Mouse (Mus musculus) C2C12 (cell line): Measurements from ENCODE around the gene Mapk6. TPM values are rescaled to one million over a fixed set of nuclear protein-coding genes. Genes with fewer than 3 reads are reported as not detected.

Source experiments
- H3K27me3 ChIP-seq: one replicate; pipeline ENCODE4 v1.6.1; 2011; ENCODE audit not compliant: control insufficient read depth, insufficient read depth, insufficient read length
- H3K36me3 ChIP-seq: one replicate; pipeline ENCODE4 v1.6.1; 2011; ENCODE audit not compliant: control insufficient read depth, insufficient read depth
- H3K4me3 ChIP-seq: one replicate; pipeline ENCODE4 v1.5.1; 2011; ENCODE audit warnings: mild to moderate bottlenecking, control low read depth; ENCODE audit not compliant: poor library complexity, insufficient read depth, severe bottlenecking
- H3K79me2 ChIP-seq: one replicate; pipeline ENCODE4 v1.6.1; 2011; ENCODE audit not compliant: control insufficient read depth, insufficient read depth
- H3K79me3 ChIP-seq: one replicate; pipeline ENCODE4 v1.6.1; 2011; ENCODE audit warnings: low read depth, control low read depth
- H3ac ChIP-seq: one replicate; pipeline ENCODE3; 2011; ENCODE audit warnings: low read depth; ENCODE audit not compliant: control insufficient read depth, insufficient read length
- CEBPB ChIP-seq: IDR thresholded peaks from one replicate; pipeline ENCODE4 v1.6.1; 2011; ENCODE audit warnings: low read depth, mild to moderate bottlenecking, control low read depth, moderate library complexity
- CTCF ChIP-seq: IDR thresholded peaks from one replicate; pipeline ENCODE4 v1.5.1; 2011; ENCODE audit not compliant: control insufficient read depth, insufficient read depth, insufficient read length
- FOSL1 ChIP-seq: IDR thresholded peaks from one replicate; pipeline ENCODE4 v1.8.0; 2011; ENCODE audit warnings: mild to moderate bottlenecking, low read length; ENCODE audit not compliant: poor library complexity, insufficient read depth, severe bottlenecking
- MAX ChIP-seq: IDR thresholded peaks from one replicate; pipeline ENCODE4 v1.6.1; 2011; ENCODE audit warnings: mild to moderate bottlenecking, control low read depth
- MYOD1 ChIP-seq: IDR thresholded peaks from one replicate; pipeline ENCODE4 v1.6.1; 2011; ENCODE audit warnings: low read depth; ENCODE audit not compliant: control insufficient read depth, insufficient read length
- MYOG ChIP-seq: IDR thresholded peaks from one replicate; pipeline ENCODE4 v1.6.1; 2011; ENCODE audit not compliant: control insufficient read depth, insufficient read length; ENCODE audit errors: extremely low read depth
- USF1 ChIP-seq: IDR thresholded peaks from one replicate; pipeline ENCODE4 v1.6.1; 2011; ENCODE audit warnings: low read depth, mild to moderate bottlenecking, control low read depth, moderate library complexity
- polyA plus RNA-seq: library from polyadenylated mRNA; unstranded; fragments of >200 nt; fragmentation: generic; extraction: Trizol; gene quantifications from one replicate; pipeline ENCODE4 v1.2.1, GENCODE M21; 2012; ENCODE audit warnings: missing spikeins

The Mapk6 gene
- polyA plus RNA-seq, 1 experiment: 44.8 TPM

DNA sequence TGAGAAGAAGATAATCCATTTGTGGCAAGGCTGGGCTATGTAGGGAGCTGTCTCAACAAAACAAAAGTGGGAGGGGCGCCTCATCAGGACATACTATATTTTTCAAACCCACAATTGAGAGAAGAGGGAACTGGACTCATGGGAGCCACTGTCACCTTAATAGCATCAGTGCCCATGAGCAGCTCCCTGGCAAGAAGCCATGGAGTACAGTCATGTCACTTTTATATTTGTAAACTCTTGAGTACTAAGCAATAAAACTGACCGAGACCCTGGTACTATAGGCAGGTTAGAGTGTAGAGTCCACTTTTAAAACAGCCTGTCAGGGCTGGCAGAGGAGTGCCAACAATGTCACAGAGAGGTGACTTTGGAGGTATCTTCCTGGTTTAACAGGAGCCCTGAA lies 3.7 kb downstream of the Mapk6 start:
- Histone ChIP-seq H3ac (no peak overlapping the region), H3K36me3 (no peaks in the 10 kb centered on the region), H3K27me3 (no peaks in the 10 kb centered on the region), H3K79me2 (peaks cover 83% of the 10 kb centered on the region), H3K79me3 (peaks cover 80% of the 10 kb centered on the region), H3K4me3 (no peak overlapping the region)
- no peak for TF ChIP-seq MAX
- TF ChIP-seq USF1: no peak
- no peak for TF ChIP-seq MYOG
- TF ChIP-seq CTCF: no peak
- TF ChIP-seq MYOD1: no peak
- TF ChIP-seq FOSL1: no peak
- no peak for TF ChIP-seq CEBPB

DNA sequence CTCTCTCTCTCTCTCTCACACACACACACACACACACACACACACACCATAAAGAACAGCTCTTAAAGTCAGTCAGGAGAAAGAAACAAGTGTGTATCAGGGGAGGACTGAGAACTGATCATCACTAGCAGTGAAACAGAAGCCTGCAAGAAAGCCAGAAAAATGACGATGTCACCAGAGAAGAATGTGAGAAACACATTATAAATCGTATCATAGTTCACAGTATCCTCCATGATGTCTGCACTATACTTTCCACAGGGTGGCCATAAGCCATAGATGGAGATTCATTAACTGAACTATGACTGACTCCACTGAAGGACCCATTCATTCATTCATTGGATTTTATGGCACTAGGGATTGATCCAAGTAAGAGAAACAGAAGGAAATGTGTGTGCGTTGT lies 6.3 kb downstream of the Mapk6 start:
- TF ChIP-seq MYOG (no peak), CTCF (no peak), MAX (no peak), FOSL1 (no peak), USF1 (no peak), MYOD1 (no peak), CEBPB (no peak)
- Histone ChIP-seq H3K79me3 (peaks cover 97% of the 10 kb centered on the region), H3K79me2 (peaks cover 100% of the 10 kb centered on the region), H3K36me3 (no peaks in the 10 kb centered on the region), H3ac (no peak overlapping the region), H3K4me3 (no peak overlapping the region), H3K27me3 (no peaks in the 10 kb centered on the region)

DNA sequence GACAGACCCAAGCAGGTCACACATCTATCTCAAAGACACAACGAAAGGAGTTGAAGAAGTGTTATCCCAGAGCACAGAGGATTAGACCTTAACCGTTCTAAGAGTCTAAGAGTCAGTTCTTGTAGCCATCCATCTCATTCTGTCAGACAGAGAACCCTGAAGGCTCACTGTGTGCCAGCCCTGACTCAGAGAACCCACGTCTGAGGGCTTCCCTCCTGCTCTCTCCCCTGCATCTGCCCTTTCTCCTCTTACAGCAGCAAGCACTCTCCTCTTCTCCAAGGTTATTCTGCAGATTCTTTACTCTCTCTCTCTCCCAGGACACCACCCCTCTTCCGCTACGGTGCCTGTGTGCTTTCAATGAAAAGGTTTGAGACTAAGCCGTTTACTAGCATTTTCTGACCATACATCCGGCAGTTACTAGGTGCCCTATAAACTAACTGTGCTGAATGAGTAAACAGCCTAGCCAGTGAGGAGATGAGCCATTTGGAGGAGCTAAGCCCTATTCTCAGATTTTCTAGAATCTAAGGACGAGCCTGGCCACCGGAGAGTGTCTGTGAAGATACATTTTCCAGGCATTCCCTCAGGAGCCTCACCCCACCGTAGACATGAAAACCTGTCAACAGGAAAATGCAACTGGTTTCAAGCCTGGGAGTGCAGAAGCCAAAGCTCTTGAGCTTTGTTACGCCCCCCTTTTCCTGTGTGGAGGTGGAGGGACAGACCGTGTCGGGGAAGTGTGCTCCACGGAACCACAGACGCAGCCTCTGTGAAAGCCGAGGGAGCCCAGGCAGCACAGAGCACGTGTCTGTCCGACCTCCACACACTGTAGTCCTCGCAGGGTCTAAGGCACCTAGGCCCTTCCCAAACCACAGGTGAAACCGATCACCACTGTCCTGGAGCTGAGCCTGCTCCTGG lies 8.0 kb downstream of the Mapk6 start:
- H3K79me3 ChIP-seq: peaks cover 96% of the 10 kb centered on the region
- no peaks in the 10 kb centered on the region for H3K27me3 ChIP-seq
- no peak overlapping the region for H3ac ChIP-seq
- no peak overlapping the region for H3K4me3 ChIP-seq
- H3K36me3 ChIP-seq: peaks cover 5% of the 10 kb centered on the region
- no peak for TF ChIP-seq MAX
- TF ChIP-seq USF1: no peak
- no peak for TF ChIP-seq FOSL1
- TF ChIP-seq MYOG: no peak
- no peak for TF ChIP-seq MYOD1
- TF ChIP-seq CTCF: no peak
- no peak for TF ChIP-seq CEBPB
- peaks cover 100% of the 10 kb centered on the region for H3K79me2 ChIP-seq

DNA sequence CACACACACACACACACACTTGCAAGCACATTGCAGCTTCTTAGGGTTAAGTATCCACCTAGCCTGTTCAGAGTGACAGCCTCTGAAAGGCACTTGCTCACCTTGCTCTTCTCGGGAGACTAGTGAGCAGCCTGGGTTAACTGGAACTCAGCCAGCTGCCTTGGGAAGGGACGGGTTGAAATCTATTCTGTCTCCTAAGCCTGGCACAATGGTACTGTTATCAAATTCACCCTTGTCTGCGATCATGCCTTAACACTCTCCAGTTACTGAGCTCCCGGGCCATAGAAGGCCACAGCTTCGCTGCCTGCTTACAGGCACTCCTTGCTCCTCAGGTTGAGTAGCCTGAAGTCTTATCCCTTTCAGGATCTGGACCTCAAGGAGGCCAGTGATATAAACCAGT lies 9.2 kb downstream of the Mapk6 start:
- no peak overlapping the region for H3ac ChIP-seq
- no peak for TF ChIP-seq MYOD1
- TF ChIP-seq CEBPB: no peak
- TF ChIP-seq USF1: no peak
- TF ChIP-seq CTCF: no peak
- TF ChIP-seq MYOG: no peak
- TF ChIP-seq MAX: no peak
- no peak overlapping the region for H3K4me3 ChIP-seq
- no peaks in the 10 kb centered on the region for H3K27me3 ChIP-seq
- peaks cover 100% of the 10 kb centered on the region for H3K79me2 ChIP-seq
- peaks cover 17% of the 10 kb centered on the region for H3K36me3 ChIP-seq
- H3K79me3 ChIP-seq: peaks cover 96% of the 10 kb centered on the region

DNA sequence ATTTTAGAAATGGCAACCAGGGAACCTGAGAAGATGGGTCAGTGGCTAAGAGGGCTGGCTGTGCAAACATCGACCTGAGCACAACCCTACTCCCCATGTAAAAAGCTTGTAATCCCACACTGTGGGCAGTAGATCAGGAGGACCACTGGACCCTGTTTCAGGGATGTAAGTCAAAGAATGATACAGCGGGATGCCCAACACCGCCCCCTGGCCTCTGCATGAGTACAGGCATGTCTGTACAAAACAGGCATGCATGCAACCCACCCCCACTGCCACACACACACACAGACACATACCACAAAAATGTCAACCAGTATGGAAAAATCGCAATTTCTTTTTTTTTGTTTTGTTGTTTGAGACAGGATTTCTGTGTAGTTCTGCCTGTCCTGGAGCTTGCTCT lies 10.7 kb downstream of the Mapk6 start:
- Histone ChIP-seq H3K27me3 (no peaks in the 10 kb centered on the region), H3K36me3 (peaks cover 33% of the 10 kb centered on the region), H3K79me3 (peaks cover 94% of the 10 kb centered on the region), H3K79me2 (peaks cover 100% of the 10 kb centered on the region), H3ac (no peak overlapping the region), H3K4me3 (no peak overlapping the region)
- TF ChIP-seq MYOG: no peak
- no peak for TF ChIP-seq FOSL1
- no peak for TF ChIP-seq CEBPB

- Histone ChIP-seq H3K27me3 (no peaks in the 10 kb centered on the region), H3K79me3 (peaks cover 71% of the 10 kb centered on the region), H3K79me2 (peaks cover 83% of the 10 kb centered on the region), H3ac (no peak overlapping the region), H3K4me3 (no peak overlapping the region), H3K36me3 (peaks cover 61% of the 10 kb centered on the region)
- TF ChIP-seq MYOD1 (no peak), USF1 (no peak), CEBPB (no peak), MYOG (no peak), FOSL1 (no peak), MAX (no peak), CTCF (no peak)
These were observed 13.8 kb downstream of the Mapk6 start for GRCm38 (mm10) chr9:75395971-75396370.
